Mouse (Mus musculus): ENCODE data around the gene Chia1.
"Not testable (repeated sequence)": the region's sequence is repeated elsewhere in the genome, so short reads cannot be mapped to it uniquely, and the experiment has no call there.

Chia1 gene

GRCm38 (mm10) chr3:106112929-106113328, at the start of gene Chia1:
Gene Chia1 (plus strand): TSS chr3:106113229.
- no peak for DNase-seq (ENCODE audit: low read depth, low spot score)

GRCm38 (mm10) chr3:106067707-106068106, 45.3 kb upstream of the Chia1 start:
- peak; percentile 68 for DNase-seq (ENCODE audit: low read depth, low spot score)

GRCm38 (mm10) chr3:106070994-106071393, 42.0 kb upstream of the Chia1 start:
- no peak for DNase-seq (ENCODE audit: low read depth, low spot score)

GRCm38 (mm10) chr3:106074824-106075223, 38.2 kb upstream of the Chia1 start:
- no peak for DNase-seq (ENCODE audit: low read depth, low spot score)

GRCm38 (mm10) chr3:106126999-106127398, 14.0 kb downstream of the Chia1 start:
- DNase-seq (ENCODE audit: low read depth, low spot score): no peak

GRCm38 (mm10) chr3:106128807-106129493, 15.9 kb downstream of the Chia1 start:
- no peak for DNase-seq (ENCODE audit: low read depth, low spot score)

GRCm38 (mm10) chr3:106131690-106132089, 18.7 kb downstream of the Chia1 start:
- DNase-seq (ENCODE audit: low read depth, low spot score): no peak

GRCm38 (mm10) chr3:106144081-106144480, 31.1 kb downstream of the Chia1 start:
- no peak for DNase-seq (ENCODE audit: low read depth, low spot score)

- no peak for DNase-seq (ENCODE audit: low read depth, low spot score)
Measured at GRCm38 (mm10) chr3:106154413-106154812, 41.4 kb downstream of the Chia1 start.

- DNase-seq (ENCODE audit: low read depth, low spot score): no peak
Measured at GRCm38 (mm10) chr3:106167464-106167863, 54.4 kb downstream of the Chia1 start, which contains the start of gene Chil3. Gene Chil3 (minus strand): TSS chr3:106167564.

- no peak for DNase-seq (ENCODE audit: low read depth, low spot score)
Measured at GRCm38 (mm10) chr3:106170522-106171053, 57.6 kb downstream of the Chia1 start.

GRCm38 (mm10) chr3:106171135-106171731, 58.2 kb downstream of the Chia1 start:
- DNase-seq (ENCODE audit: low read depth, low spot score): no peak

- not testable (repeated sequence) for DNase-seq (ENCODE audit: low read depth, low spot score)
Measured at GRCm38 (mm10) chr3:106172506-106172905, 59.5 kb downstream of the Chia1 start.

- DNase-seq (ENCODE audit: low read depth, low spot score): not testable (repeated sequence)
Measured at GRCm38 (mm10) chr3:106174971-106175370, 61.9 kb downstream of the Chia1 start.

- DNase-seq (ENCODE audit: low read depth, low spot score): no peak
Measured at GRCm38 (mm10) chr3:106177509-106178189, 64.6 kb downstream of the Chia1 start.
